In genomic region chr11:113520373-113520772, GRCm38 (mm10) we compare ENCODE assay signal across 16 mouse cellular contexts.
A peak's percentile ranks its signal among the peaks of the same experiment; 100 is the strongest.
DNase-seq lines count a peak whose midpoint lies in the region; ATAC-seq and TF ChIP-seq lines count a peak whose summit lies in the region.
"Had no signal": no experiment of that assay in that cellular context is flagged by ENCODE, and none has a peak within 500 bp of the region (broad histone marks: within the 10 kb centered on the region; RNA-seq: fewer than 3 reads in every experiment).

No protein-coding gene starts in this region.

- peak; percentile 78 for ATAC-seq in forebrain, embryonic 15.5 days (replicated peaks)
- no peak for ATAC-seq in heart, embryonic 12.5 days (ENCODE audit: insufficient number of reproducible peaks, low FRiP score)
- ATAC-seq: CD4-positive, CD25-positive, alpha-beta regulatory T cell, adult 4 months had no signal

- peak; percentile 27 for DNase-seq in layer of hippocampus, adult 9-11 months
- no peak for DNase-seq in layer of hippocampus, adult 11-12 months (ENCODE audit: low spot score)
- peak; percentile 89 for DNase-seq in brain, embryonic 14.5 days (ENCODE audit: low read depth)
- DNase-seq in testis, postnatal 10 days (ENCODE audit: low spot score) = no peak
- DNase-seq: adrenal gland, postnatal 14 days; cerebellum, adult 2 months; kidney, adult 8-10 months; lung, postnatal 36 days had no signal

- peaks cover 54% of the 10 kb centered on the region for H3K4me1 ChIP-seq in forebrain, embryonic 15.5 days
- H3K4me1 ChIP-seq in megakaryocyte, embryonic 14.5 days = peaks cover 11% of the 10 kb centered on the region
- H3K4me1 ChIP-seq in heart, embryonic 12.5 days (replicated peaks) = peaks cover 11% of the 10 kb centered on the region

- H3K9me3 ChIP-seq in forebrain, embryonic 15.5 days = no peaks in the 10 kb centered on the region
- H3K9me3 ChIP-seq in megakaryocyte, embryonic 14.5 days = peaks cover 54% of the 10 kb centered on the region
- no peaks in the 10 kb centered on the region for H3K9me3 ChIP-seq in heart, embryonic 12.5 days (replicated peaks)
- H3K9me3 ChIP-seq: embryonic facial prominence, embryonic 13.5 days; heart, embryonic 15.5 days; liver, embryonic 12.5 days; neural tube, embryonic 12.5 days had no signal

- TF ChIP-seq POLR2A in brain, embryonic 14.5 days (IDR thresholded peaks at IDR 0.05; ENCODE audit: borderline replicate concordance, extremely low read depth, insufficient read depth, insufficient read length, poor library complexity, severe bottlenecking) = no peak

- peak overlapping the region; percentile 33 for H3K9ac ChIP-seq in forebrain, embryonic 15.5 days (replicated peaks)
- H3K9ac ChIP-seq in heart, embryonic 12.5 days = no peak overlapping the region
- H3K9ac ChIP-seq: embryonic facial prominence, embryonic 13.5 days; heart, embryonic 15.5 days; liver, embryonic 12.5 days; neural tube, embryonic 12.5 days had no signal

- H3K36me3 ChIP-seq in forebrain, embryonic 15.5 days = no peaks in the 10 kb centered on the region
- peaks cover 42% of the 10 kb centered on the region for H3K36me3 ChIP-seq in megakaryocyte, embryonic 14.5 days (replicated peaks; ENCODE audit: low read length)
- H3K36me3 ChIP-seq in heart, embryonic 12.5 days = no peaks in the 10 kb centered on the region
- H3K36me3 ChIP-seq: embryonic facial prominence, embryonic 13.5 days; heart, embryonic 15.5 days; neural tube, embryonic 12.5 days had no signal

- no peak overlapping the region for H3K4me3 ChIP-seq in forebrain, embryonic 15.5 days
- peak overlapping the region; percentile 14 for H3K4me3 ChIP-seq in megakaryocyte, embryonic 14.5 days (replicated peaks)
- no peak overlapping the region for H3K4me3 ChIP-seq in heart, embryonic 12.5 days
- H3K4me3 ChIP-seq: embryonic facial prominence, embryonic 13.5 days; heart, embryonic 15.5 days; liver, embryonic 12.5 days; neural tube, embryonic 12.5 days had no signal

- H3K4me2 ChIP-seq in forebrain, embryonic 15.5 days (replicated peaks) = peak overlapping the region; percentile 15
- H3K4me2 ChIP-seq in heart, embryonic 12.5 days = no peak overlapping the region
- H3K4me2 ChIP-seq: embryonic facial prominence, embryonic 13.5 days; heart, embryonic 15.5 days; liver, embryonic 12.5 days; neural tube, embryonic 12.5 days had no signal

- no peak for TF ChIP-seq CTCF in brain, embryonic 14.5 days (IDR thresholded peaks at IDR 0.05; ENCODE audit: borderline replicate concordance, extremely low read depth, insufficient read depth, insufficient read length)

- H3K27ac ChIP-seq in forebrain, embryonic 15.5 days (replicated peaks) = peak overlapping the region; percentile 93
- H3K27ac ChIP-seq in heart, embryonic 12.5 days (ENCODE audit: poor library complexity, severe bottlenecking) = no peak overlapping the region
- H3K27ac ChIP-seq: embryonic facial prominence, embryonic 13.5 days; heart, embryonic 15.5 days; liver, embryonic 12.5 days; neural tube, embryonic 12.5 days had no signal

- H3K27me3 ChIP-seq in forebrain, embryonic 15.5 days = no peaks in the 10 kb centered on the region
- H3K27me3 ChIP-seq in megakaryocyte, embryonic 14.5 days (replicated peaks) = no peaks in the 10 kb centered on the region
- no peaks in the 10 kb centered on the region; the same call in 1 of the 2 replicates for H3K27me3 ChIP-seq in heart, embryonic 12.5 days (replicated peaks)
- H3K27me3 ChIP-seq: embryonic facial prominence, embryonic 13.5 days; heart, embryonic 15.5 days; liver, embryonic 12.5 days; neural tube, embryonic 12.5 days had no signal

- 28% methylated on average over 8 of the region's 8 CpGs for WGBS in forebrain, embryonic 15.5 days
- WGBS in heart, embryonic 12.5 days = 65% methylated on average over 8 of the region's 8 CpGs

Comparison
In these comparisons a context has a peak if more than half of its experiments do, and no peak if none do; other contexts are left out.
1. DNase-seq: peak in layer of hippocampus, adult 9-11 months (single experiment) and brain, embryonic 14.5 days (single experiment); none in layer of hippocampus, adult 11-12 months (single experiment) and testis, postnatal 10 days (single experiment).